Mouse (Mus musculus) testis, adult 2 months (tissue): Measurements from ENCODE around the gene Epas1.

Experiments used
- CTCF ChIP-seq: fragments of 200-500 bp; IDR thresholded peaks from 2 replicates; pipeline ENCODE4 v1.5.1; 2012; ENCODE audit warnings: low read depth, mild to moderate bottlenecking, inconsistent platforms, low read length, moderate library complexity; ENCODE audit not compliant: control insufficient read depth, insufficient read depth, insufficient replicate concordance
- POLR2A ChIP-seq: fragments of 200-500 bp; IDR thresholded peaks from 2 replicates; pipeline ENCODE4 v1.6.1; 2012; ENCODE audit warnings: low read depth, mild to moderate bottlenecking, inconsistent platforms, low read length, moderate library complexity; ENCODE audit not compliant: control insufficient read depth

DNA sequence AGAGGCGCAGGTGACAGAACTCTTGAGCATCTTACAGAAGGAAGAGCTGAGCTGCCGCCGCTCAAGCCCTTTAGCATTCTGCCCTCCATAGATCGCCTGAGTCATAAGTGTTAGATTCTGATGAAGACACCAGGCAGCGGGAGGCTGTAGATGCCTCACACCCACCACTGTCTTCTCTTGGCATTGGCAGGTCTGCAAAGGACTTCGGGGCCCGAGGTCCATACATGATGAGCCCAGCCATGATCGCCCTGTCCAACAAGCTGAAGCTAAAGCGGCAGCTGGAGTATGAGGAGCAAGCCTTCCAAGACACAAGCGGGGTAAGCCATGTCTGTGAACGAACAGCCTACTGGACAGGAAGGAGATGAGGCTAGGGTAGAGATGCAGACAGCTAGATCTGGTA, 75.0 kb downstream of the Epas1 start:
- TF ChIP-seq CTCF (no peak), POLR2A (no peak)
